Mouse (Mus musculus): ENCODE results near the gene Pxn. TPM values are rescaled to one million over a fixed set of nuclear protein-coding genes. Genes with fewer than 3 reads are reported as not detected.

Pxn gene
- polyA plus RNA-seq, 1 experiment from 2014 or later = 19.3 TPM

DNA sequence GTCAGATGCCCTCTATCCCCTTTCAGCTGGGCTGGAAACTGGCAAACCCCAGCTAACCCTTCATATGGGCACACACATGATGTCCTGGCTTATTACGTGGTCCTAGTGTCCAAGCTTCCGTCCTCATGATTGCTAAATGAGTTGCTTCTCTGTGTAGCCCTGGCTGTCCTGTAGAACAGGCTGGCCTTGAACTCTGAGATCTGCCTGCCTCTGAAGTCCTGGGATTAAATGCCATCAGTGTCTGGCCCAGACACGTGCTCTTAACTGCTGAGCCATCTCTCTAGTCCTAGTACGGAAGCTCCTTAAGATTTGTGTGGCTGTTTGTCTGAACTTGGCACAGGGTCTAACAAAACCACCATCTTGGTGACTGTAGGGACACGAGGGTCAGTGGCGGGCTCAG lies 97.1 kb downstream of the Pxn start:
- DNase-seq (ENCODE audit: low spot score) (no peak), ATAC-seq (replicated peaks; ENCODE audit: low FRiP score, low TSS enrichment, low read depth) (no peak)
- no peak overlapping the region for H3K27ac ChIP-seq (ENCODE audit: low read depth)
- WGBS = 91% methylated on average over 6 of the region's 6 CpGs
- H3K4me3 ChIP-seq (ENCODE audit: low read depth, low read length) = no peak overlapping the region
- no peak overlapping the region for H3K9ac ChIP-seq (ENCODE audit: low read length)
- H3K27me3 ChIP-seq (replicated peaks; ENCODE audit: control insufficient read depth, insufficient read depth, low read length) = no peaks in the 10 kb centered on the region
- H3K9me3 ChIP-seq (ENCODE audit: control insufficient read depth, low read length) = no peaks in the 10 kb centered on the region
- peaks cover 92% of the 10 kb centered on the region for H3K36me3 ChIP-seq (ENCODE audit: control insufficient read depth, insufficient read depth, low read length)
- no peak overlapping the region for H3K4me2 ChIP-seq (ENCODE audit: low read length)
- H3K4me1 ChIP-seq (replicated peaks; ENCODE audit: control insufficient read depth, insufficient read depth, low read length) = no peaks in the 10 kb centered on the region

Small RNA genes lying within 50 kb of the gene (microRNA-seq; reads per million reads assigned to microRNA genes)
- 0.34 reads per million for gene Mir7029

Other genes with a start within 250 kb of the Pxn start
- 67.5 and 69.6 TPM in 2 replicates for gene Rnf10, start 233.8 kb upstream of the Pxn start, polyA plus RNA-seq (2014; fragmentation: Nextera tagmentation; extraction: Ambion mirVana)
- gene Coq5, start 227.0 kb upstream of the Pxn start, polyA plus RNA-seq (2014; fragmentation: Nextera tagmentation; extraction: Ambion mirVana) = 54.4 and 57.6 TPM in 2 replicates
- gene Dynll1, start 205.7 kb upstream of the Pxn start, polyA plus RNA-seq (2014; fragmentation: Nextera tagmentation; extraction: Ambion mirVana) = 1,564 and 1,605 TPM in 2 replicates
- 226 and 231 TPM in 2 replicates for gene Srsf9, start 179.5 kb upstream of the Pxn start, polyA plus RNA-seq (2014; fragmentation: Nextera tagmentation; extraction: Ambion mirVana)
- 33.7 and 40.2 TPM in 2 replicates for gene Gatc, start 165.5 kb upstream of the Pxn start, polyA plus RNA-seq (2014; fragmentation: Nextera tagmentation; extraction: Ambion mirVana)
- 59.8 and 65.9 TPM in 2 replicates for gene Triap1, start 165.5 kb upstream of the Pxn start, polyA plus RNA-seq (2014; fragmentation: Nextera tagmentation; extraction: Ambion mirVana)
- gene Cox6a1, start 157.7 kb upstream of the Pxn start, polyA plus RNA-seq (2014; fragmentation: Nextera tagmentation; extraction: Ambion mirVana) = 1,031 and 1,178 TPM in 2 replicates
- gene Msi1, start 77.1 kb upstream of the Pxn start, polyA plus RNA-seq (2014; fragmentation: Nextera tagmentation; extraction: Ambion mirVana) = 16.0 and 16.5 TPM in 2 replicates
- 5.0 and 6.3 TPM in 2 replicates for gene Pla2g1b, start 40.4 kb upstream of the Pxn start, polyA plus RNA-seq (2014; fragmentation: Nextera tagmentation; extraction: Ambion mirVana)
- gene Sirt4, start 22.0 kb upstream of the Pxn start, polyA plus RNA-seq (2014; fragmentation: Nextera tagmentation; extraction: Ambion mirVana) = 15.2 and 21.5 TPM in 2 replicates
- 2,116 and 2,150 TPM in 2 replicates for gene Rplp0, start 52.8 kb downstream of the Pxn start, polyA plus RNA-seq (2014; fragmentation: Nextera tagmentation; extraction: Ambion mirVana)
- 43.6 and 44.8 TPM in 2 replicates for gene Gcn1l1, start 58.6 kb downstream of the Pxn start, polyA plus RNA-seq (2014; fragmentation: Nextera tagmentation; extraction: Ambion mirVana)
- gene Rab35, start 125.2 kb downstream of the Pxn start, polyA plus RNA-seq (2014; fragmentation: Nextera tagmentation; extraction: Ambion mirVana) = 16.3 and 19.5 TPM in 2 replicates
- 12.1 and 13.6 TPM in 2 replicates for gene Bicdl1, start 224.9 kb downstream of the Pxn start, polyA plus RNA-seq (2014; fragmentation: Nextera tagmentation; extraction: Ambion mirVana)

Measured in intestine, embryonic 14.5 days (tissue).